Mouse (Mus musculus) liver, embryonic 15.5 days (tissue): Measurements from ENCODE around the gene Tab1. TPM values are rescaled to one million over a fixed set of nuclear protein-coding genes. Genes with fewer than 3 reads are reported as not detected.

Experiments
- ATAC-seq: fragments of 200-750 bp; cut with Nextera tagmentation; 2 replicates; pipeline ENCODE4 v1.8.0; 2017; ENCODE audit warnings: moderate number of reproducible peaks, mild to moderate bottlenecking, moderate library complexity; ENCODE audit not compliant: insufficient read depth
- H3K27ac ChIP-seq: fragments of 300-500 bp; sonication (generic); replicated peaks from 2 replicates; pipeline ENCODE4 v1.5.1; 2015; ENCODE audit warnings: mild to moderate bottlenecking, inconsistent platforms
- H3K27me3 ChIP-seq: fragments of 300-500 bp; sonication (generic); 2 replicates; pipeline ENCODE4 v1.6.1; 2015; ENCODE audit warnings: mild to moderate bottlenecking, inconsistent platforms
- H3K36me3 ChIP-seq: fragments of 300-500 bp; sonication (generic); replicated peaks from 2 replicates; pipeline ENCODE4 v1.6.1; 2015; ENCODE audit warnings: moderate library complexity, mild to moderate bottlenecking, inconsistent platforms
- H3K4me1 ChIP-seq: fragments of 300-500 bp; sonication (generic); replicated peaks from 2 replicates; pipeline ENCODE4 v1.6.1; 2015; ENCODE audit warnings: inconsistent platforms
- H3K4me2 ChIP-seq: fragments of 300-500 bp; sonication (generic); 2 replicates; pipeline ENCODE4 v1.6.1; 2015; ENCODE audit warnings: moderate library complexity, mild to moderate bottlenecking, inconsistent platforms
- H3K4me3 ChIP-seq: fragments of 300-500 bp; sonication (generic); replicated peaks from 2 replicates; pipeline ENCODE4 v1.5.1; 2015; ENCODE audit warnings: mild to moderate bottlenecking, inconsistent platforms
- H3K9ac ChIP-seq: fragments of 300-500 bp; sonication (generic); 2 replicates; pipeline ENCODE4 v1.6.1; 2015; ENCODE audit warnings: moderate library complexity, mild to moderate bottlenecking, inconsistent platforms
- H3K9me3 ChIP-seq: fragments of 300-500 bp; sonication (generic); replicated peaks from 2 replicates; pipeline ENCODE4 v1.6.1; 2016; ENCODE audit warnings: inconsistent platforms
- WGBS: fragments of 180-500 bp; shearing (Covaris S2); methylation state at CpG from one replicate; pipeline ENCODE4 v1.1.7; 2015; ENCODE audit warnings: mixed read lengths; ENCODE audit not compliant: insufficient replicate concordance; 5-methylcytosine and 5-hydroxymethylcytosine counted together
- polyA plus RNA-seq: library from polyadenylated mRNA; unstranded; fragments of >200 nt; fragmentation: Nextera tagmentation; extraction: Ambion mirVana; gene quantifications from 2 replicates; pipeline ENCODE4 v1.2.1, GENCODE M21; 2015

The Tab1 gene
- polyA plus RNA-seq, 1 experiment from 2014 or later, result 11.0 TPM

- WGBS, result 86% methylated on average over 10 of the region's 10 CpGs
- Histone ChIP-seq H3K4me2 (no peak overlapping the region), H3K4me3 (no peak overlapping the region), H3K36me3 (peaks cover 87% of the 10 kb centered on the region), H3K27ac (no peak overlapping the region), H3K9me3 (no peaks in the 10 kb centered on the region), H3K9ac (no peak overlapping the region), H3K4me1 (0 out of 2 replicates have a peak, but pooled peaks cover under 1% of the 10 kb centered on the region), H3K27me3 (no peaks in the 10 kb centered on the region)
- ATAC-seq, result no peak
Observed at GRCm38 (mm10) chr15:80152663-80153062, 19.7 kb downstream of the Tab1 start.

- no peaks in the 10 kb centered on the region for H3K9me3 ChIP-seq
- 82% methylated on average over 11 of the region's 11 CpGs for WGBS
- H3K27me3 ChIP-seq, result no peaks in the 10 kb centered on the region
- no peak overlapping the region for H3K4me3 ChIP-seq
- H3K27ac ChIP-seq, result no peak overlapping the region
- H3K36me3 ChIP-seq, result peaks cover 89% of the 10 kb centered on the region
- H3K4me1 ChIP-seq, result peaks cover 11% of the 10 kb centered on the region
- no peak overlapping the region for H3K9ac ChIP-seq
- no peak overlapping the region for H3K4me2 ChIP-seq
- ATAC-seq, result no peak
Observed at GRCm38 (mm10) chr15:80153757-80154156, 20.8 kb downstream of the Tab1 start.

DNA sequence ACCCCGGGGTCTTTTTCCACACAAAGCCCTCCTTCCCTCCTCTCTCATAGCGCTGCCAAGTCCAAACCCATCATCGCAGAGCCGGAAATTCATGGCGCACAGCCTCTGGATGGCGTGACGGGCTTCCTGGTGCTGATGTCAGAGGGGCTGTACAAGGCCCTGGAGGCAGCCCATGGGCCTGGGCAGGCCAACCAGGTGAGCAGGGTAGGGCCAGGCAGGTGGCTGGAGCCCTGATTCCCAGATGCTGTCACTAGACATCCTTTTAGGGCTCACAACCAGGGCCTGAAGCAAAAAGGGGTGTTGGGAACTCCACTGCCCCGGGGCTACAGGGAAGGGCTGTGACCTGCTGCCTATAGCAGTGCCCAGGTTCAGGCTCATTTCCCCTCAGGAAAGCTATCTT, 22.8 kb downstream of the Tab1 start:
- WGBS, result 88% methylated on average over 8 of the region's 8 CpGs

GRCm38 (mm10) chr15:80157197-80157943, 24.4 kb downstream of the Tab1 start:
- no peak overlapping the region for H3K4me3 ChIP-seq
- no peak for ATAC-seq
- no peaks in the 10 kb centered on the region for H3K9me3 ChIP-seq
- no peak overlapping the region for H3K9ac ChIP-seq
- H3K27me3 ChIP-seq, result no peaks in the 10 kb centered on the region
- no peak overlapping the region for H3K4me2 ChIP-seq
- no peak overlapping the region for H3K27ac ChIP-seq
- H3K4me1 ChIP-seq, result peaks cover 20% of the 10 kb centered on the region
- WGBS, result 86% methylated on average over 22 of the region's 22 CpGs
- peaks cover 99% of the 10 kb centered on the region for H3K36me3 ChIP-seq

More for the DNA sequence above, 22.8 kb downstream of the Tab1 start:
- no peaks in the 10 kb centered on the region for H3K27me3 ChIP-seq
- H3K4me2 ChIP-seq, result no peak overlapping the region
- no peak for ATAC-seq
- no peak overlapping the region for H3K9ac ChIP-seq
- H3K27ac ChIP-seq, result no peak overlapping the region
- H3K36me3 ChIP-seq, result peaks cover 93% of the 10 kb centered on the region
- no peaks in the 10 kb centered on the region for H3K9me3 ChIP-seq
- H3K4me3 ChIP-seq, result no peak overlapping the region
- peaks cover 20% of the 10 kb centered on the region for H3K4me1 ChIP-seq

GRCm38 (mm10) chr15:80158001-80158706, 25.2 kb downstream of the Tab1 start:
- no peak for ATAC-seq
- Histone ChIP-seq H3K9ac (no peak overlapping the region), H3K9me3 (no peaks in the 10 kb centered on the region), H3K27me3 (no peaks in the 10 kb centered on the region), H3K27ac (0 out of 2 replicates have a peak overlapping the region, but pooled peaks have one; percentile 67), H3K4me3 (no peak overlapping the region), H3K4me1 (peaks cover 20% of the 10 kb centered on the region), H3K36me3 (peaks cover 92% of the 10 kb centered on the region), H3K4me2 (no peak overlapping the region)
- WGBS, result 75% methylated on average over 5 of the region's 5 CpGs

GRCm38 (mm10) chr15:80158707-80159090, 25.8 kb downstream of the Tab1 start:
- Histone ChIP-seq H3K4me2 (no peak overlapping the region), H3K36me3 (peaks cover 86% of the 10 kb centered on the region), H3K4me3 (no peak overlapping the region), H3K4me1 (peaks cover 20% of the 10 kb centered on the region), H3K9ac (no peak overlapping the region), H3K27me3 (no peaks in the 10 kb centered on the region), H3K27ac (peak overlapping the region; percentile 67; the same call in 1 of the 2 replicates), H3K9me3 (no peaks in the 10 kb centered on the region)
- 72% methylated on average over 4 of the region's 4 CpGs for WGBS
- no peak for ATAC-seq

GRCm38 (mm10) chr15:80159286-80159901, 26.5 kb downstream of the Tab1 start:
- Histone ChIP-seq H3K9me3 (no peaks in the 10 kb centered on the region), H3K36me3 (peaks cover 79% of the 10 kb centered on the region), H3K4me2 (no peak overlapping the region), H3K9ac (no peak overlapping the region), H3K27me3 (no peaks in the 10 kb centered on the region), H3K4me1 (peaks cover 20% of the 10 kb centered on the region), H3K4me3 (no peak overlapping the region), H3K27ac (peak overlapping the region; percentile 67)
- peak; percentile 77 for ATAC-seq
- WGBS, result 71% methylated on average over 8 of the region's 8 CpGs

DNA sequence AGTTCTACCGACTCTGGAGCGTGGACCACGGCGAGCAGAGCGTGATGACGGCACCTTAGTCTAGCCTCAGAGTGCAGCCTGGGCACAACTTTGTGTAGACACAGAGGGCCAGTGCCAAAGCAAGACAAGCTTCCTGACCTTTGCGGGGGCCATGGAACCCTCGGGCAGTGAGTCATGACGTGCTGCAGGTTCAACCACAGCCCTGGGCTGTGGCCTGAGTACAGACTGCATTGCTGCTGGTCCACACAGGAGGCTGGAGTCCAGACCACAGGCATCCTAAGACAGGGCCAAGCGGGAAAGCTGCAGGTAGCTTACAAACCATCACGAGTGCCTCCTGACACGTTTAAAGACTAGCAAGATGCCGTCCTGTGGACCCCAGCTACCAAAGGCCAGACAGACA, 27.3 kb downstream of the Tab1 start:
- H3K9ac ChIP-seq, result no peak overlapping the region
- no peaks in the 10 kb centered on the region; the same call in 1 of the 2 replicates for H3K27me3 ChIP-seq
- H3K27ac ChIP-seq, result peak overlapping the region; percentile 67; the same call in 1 of the 2 replicates
- H3K4me3 ChIP-seq, result no peak overlapping the region
- no peak overlapping the region for H3K4me2 ChIP-seq
- 81% methylated on average over 13 of the region's 13 CpGs for WGBS
- no peak for ATAC-seq
- H3K9me3 ChIP-seq, result no peaks in the 10 kb centered on the region
- peaks cover 71% of the 10 kb centered on the region for H3K36me3 ChIP-seq
- peaks cover 20% of the 10 kb centered on the region for H3K4me1 ChIP-seq

- no peaks in the 10 kb centered on the region; the same call in 1 of the 2 replicates for H3K27me3 ChIP-seq
- no peak for ATAC-seq
- H3K9ac ChIP-seq, result no peak overlapping the region
- H3K36me3 ChIP-seq, result peaks cover 66% of the 10 kb centered on the region
- WGBS, result 86% methylated on average over 4 of the region's 4 CpGs
- no peak overlapping the region for H3K4me3 ChIP-seq
- no peak overlapping the region for H3K4me2 ChIP-seq
- peaks cover 20% of the 10 kb centered on the region for H3K4me1 ChIP-seq
- H3K9me3 ChIP-seq, result no peaks in the 10 kb centered on the region
- no peak overlapping the region for H3K27ac ChIP-seq
Observed at GRCm38 (mm10) chr15:80160726-80161125, 27.8 kb downstream of the Tab1 start.

- Histone ChIP-seq H3K4me2 (no peak overlapping the region), H3K9ac (no peak overlapping the region), H3K27me3 (no peaks in the 10 kb centered on the region; the same call in 1 of the 2 replicates), H3K9me3 (no peaks in the 10 kb centered on the region), H3K27ac (no peak overlapping the region), H3K4me3 (no peak overlapping the region), H3K36me3 (peaks cover 61% of the 10 kb centered on the region), H3K4me1 (peaks cover 20% of the 10 kb centered on the region)
- ATAC-seq, result no peak
- WGBS, result 80% methylated on average over 3 of the region's 3 CpGs
Observed at GRCm38 (mm10) chr15:80161199-80161598, 28.3 kb downstream of the Tab1 start.

DNA sequence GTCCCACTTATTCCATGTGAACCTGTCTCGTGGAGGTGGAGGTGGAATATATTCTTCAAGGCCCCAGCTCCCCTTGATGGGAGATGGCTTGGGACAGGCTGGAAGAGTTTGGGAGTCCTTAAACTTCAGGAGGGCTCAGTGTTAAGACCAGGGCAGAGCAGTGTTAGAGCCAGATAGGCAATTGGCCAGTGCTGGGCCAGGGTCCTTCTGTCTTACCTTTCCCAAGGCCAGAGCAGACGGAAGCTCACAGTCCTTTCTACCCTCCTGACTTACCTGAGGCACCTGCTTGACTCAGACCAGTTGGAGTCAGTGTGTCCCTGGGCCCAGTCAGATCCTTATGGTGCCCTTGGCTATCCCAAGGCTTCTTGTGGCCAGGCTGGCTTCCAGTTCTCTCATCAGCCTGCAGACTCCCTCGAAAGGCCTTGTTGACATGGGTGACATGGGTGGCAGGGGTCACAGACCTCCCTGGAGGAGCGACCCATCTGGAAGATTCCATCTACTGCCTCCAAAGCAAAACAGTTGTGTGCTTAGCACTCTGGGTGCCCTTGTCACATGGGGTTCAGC, 29.6 kb downstream of the Tab1 start:
- 66% methylated on average over 4 of the region's 4 CpGs for WGBS
- no peak overlapping the region for H3K27ac ChIP-seq
- peaks cover 7% of the 10 kb centered on the region; the same call in 1 of the 2 replicates for H3K27me3 ChIP-seq
- no peak for ATAC-seq
- no peak overlapping the region for H3K4me3 ChIP-seq
- no peaks in the 10 kb centered on the region for H3K9me3 ChIP-seq
- no peak overlapping the region for H3K9ac ChIP-seq
- H3K36me3 ChIP-seq, result peaks cover 49% of the 10 kb centered on the region
- H3K4me2 ChIP-seq, result no peak overlapping the region
- H3K4me1 ChIP-seq, result peaks cover 20% of the 10 kb centered on the region
